Mouse (Mus musculus): ENCODE data around the gene Fam72a.

GRCm38 (mm10) chr1:131570391-131570790, 42.7 kb downstream of the Fam72a start:
- TF ChIP-seq CTCF (IDR thresholded peaks at IDR 0.05; ENCODE audit: low read depth, low read length): no peak
- TF ChIP-seq POLR2A (IDR thresholded peaks at IDR 0.05; ENCODE audit: insufficient read depth, low read length): no peak
